Mouse (Mus musculus): ENCODE measurements around the gene Phb2.

- TF ChIP-seq EP300 (IDR thresholded peaks at IDR 0.05; ENCODE audit: low read depth): no peak
- no peak for TF ChIP-seq CTCF (IDR thresholded peaks at IDR 0.05; ENCODE audit: low read depth)
Measured at GRCm38 (mm10) chr6:124670281-124670900, 41.7 kb upstream of the Phb2 start.

Data from liver, postnatal 0 days (tissue).